Mouse (Mus musculus) heart, adult 2 months (tissue): Measurements from ENCODE around the gene Zfp874a.
"Not testable (repeated sequence)": the region's sequence is repeated elsewhere in the genome, so short reads cannot be mapped to it uniquely, and the experiment has no call there.

Experiments used
- CTCF ChIP-seq: fragments of 200-600 bp; IDR thresholded peaks from 2 replicates; pipeline ENCODE4 v1.8.1; 2022; ENCODE audit warnings: antibody characterized with exemption, mild to moderate bottlenecking, moderate library complexity
- POLR2A ChIP-seq: fragments of 200-500 bp; IDR thresholded peaks from 2 replicates; pipeline ENCODE4 v1.6.1; 2011; ENCODE audit warnings: mild to moderate bottlenecking, low read depth, low read length, control low read depth; ENCODE audit not compliant: insufficient read depth

DNA sequence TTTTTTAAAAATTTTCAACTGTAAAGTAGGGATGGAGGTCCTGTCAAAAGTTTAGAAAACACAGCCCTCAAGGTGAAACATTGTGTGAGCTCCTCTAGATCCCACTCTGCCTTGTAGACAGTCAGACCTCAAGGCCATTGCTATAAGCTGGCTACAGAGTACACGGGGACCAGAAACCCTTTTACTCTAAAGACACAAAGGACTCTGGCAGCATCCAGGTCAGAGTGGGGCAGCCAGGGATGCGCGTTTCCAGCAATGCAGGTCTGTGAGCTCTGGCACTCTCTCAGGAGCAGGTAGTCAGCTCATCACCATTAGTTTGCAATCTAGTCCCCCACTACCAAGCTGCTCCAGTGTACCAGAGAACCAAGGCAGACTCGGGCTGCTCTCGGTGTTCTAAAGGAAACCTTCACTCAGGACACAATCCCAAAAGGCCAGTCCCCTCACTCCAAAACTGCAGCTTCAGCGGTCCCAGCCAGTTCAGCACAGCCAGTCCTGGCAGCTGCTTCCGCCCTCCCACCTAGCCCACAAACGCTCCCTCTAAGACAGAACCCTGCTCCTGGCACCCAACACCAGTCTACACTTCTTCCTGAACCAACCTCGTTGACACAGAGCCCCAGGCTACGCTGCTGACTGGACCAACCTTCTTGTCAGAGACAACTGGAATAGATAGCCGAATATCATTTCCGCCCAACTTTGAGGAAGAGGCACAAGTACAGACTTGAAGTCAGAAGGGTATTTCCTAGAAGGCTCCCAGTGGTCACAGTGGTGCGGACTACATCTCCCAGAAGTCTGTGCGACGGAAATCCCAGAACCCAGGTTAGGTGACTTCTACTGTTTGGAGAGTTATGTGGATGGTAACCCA is 76.1 kb downstream of the Zfp874a start, which contains the start of the genes Gm28041 and Zfp456:
- not testable (repeated sequence) for TF ChIP-seq POLR2A, CTCF
